Mouse (Mus musculus): ENCODE measurements around the gene Rapgef4.

DNA sequence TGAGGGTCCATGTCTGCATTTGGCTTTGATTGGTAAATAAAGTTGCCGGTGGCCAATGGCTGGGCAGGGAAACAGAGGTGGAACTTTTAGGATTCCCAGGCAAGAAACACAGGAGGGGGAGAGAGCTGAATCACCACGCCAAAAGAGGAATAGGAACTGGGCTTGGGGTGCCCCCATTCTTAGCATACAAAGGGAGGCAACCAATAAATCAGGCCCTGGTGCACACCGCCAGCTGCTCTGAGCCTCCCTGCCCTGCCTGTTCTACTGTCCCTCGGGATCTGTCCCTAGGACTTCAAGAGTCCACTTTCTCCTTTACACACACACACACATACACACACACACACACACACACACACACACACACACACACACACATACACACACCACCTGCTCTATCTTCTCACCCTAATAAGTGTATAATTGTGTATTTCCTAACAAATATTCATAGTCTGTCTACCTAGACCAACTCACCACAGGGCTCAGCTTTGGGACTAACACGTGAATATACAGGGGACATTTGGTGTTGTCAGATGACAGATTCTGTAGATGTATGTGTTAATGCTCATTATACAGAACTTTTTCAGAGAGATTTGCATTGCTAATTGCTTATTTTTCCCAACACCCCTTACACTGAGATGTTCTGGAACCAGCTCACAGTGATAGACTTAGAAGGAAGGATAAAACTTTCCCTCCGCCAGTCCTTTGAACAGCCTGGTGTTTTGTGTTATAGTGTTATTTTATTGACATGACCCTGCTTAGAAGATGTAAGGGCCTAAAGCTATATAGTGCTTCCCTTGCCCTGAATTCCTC is 196.4 kb downstream of the Rapgef4 start:
- TF ChIP-seq CTCF (IDR thresholded peaks at IDR 0.05) = no peak
- no peak for TF ChIP-seq POLR2A (IDR thresholded peaks at IDR 0.05; ENCODE audit: insufficient read depth, low read depth, low read length)

Measured in heart, adult 2 months (tissue).